Mouse (Mus musculus): ENCODE measurements around the gene Hikeshi. TPM values are rescaled to one million over a fixed set of nuclear protein-coding genes. Genes with fewer than 3 reads are reported as not detected.

Hikeshi gene
- polyA plus RNA-seq, 1 experiment from 2014 or later = 168 TPM

- Histone ChIP-seq H3K27me3 (ENCODE audit: insufficient read depth, poor library complexity, severe bottlenecking) (no peaks in the 10 kb centered on the region), H3K4me3 (no peak overlapping the region), H3K4me1 (replicated peaks) (no peaks in the 10 kb centered on the region), H3K36me3 (peaks cover 88% of the 10 kb centered on the region), H3K27ac (no peak overlapping the region), H3K9me3 (no peaks in the 10 kb centered on the region)
- DNase-seq (ENCODE audit: low spot score) = no peak
- WGBS = 50% methylated on average over 5 of the region's 5 CpGs
These were observed 16.3 kb upstream of the Hikeshi start for GRCm38 (mm10) chr7:89957300-89957699.

GRCm38 (mm10) chr7:89954261-89954660, 13.3 kb upstream of the Hikeshi start:
- H3K4me1 ChIP-seq (replicated peaks) = no peaks in the 10 kb centered on the region
- DNase-seq (ENCODE audit: low spot score) = no peak
- H3K27me3 ChIP-seq (ENCODE audit: insufficient read depth, poor library complexity, severe bottlenecking) = no peaks in the 10 kb centered on the region
- no peak overlapping the region for H3K4me3 ChIP-seq
- H3K9me3 ChIP-seq = no peaks in the 10 kb centered on the region
- WGBS = 88% methylated on average over 5 of the region's 5 CpGs
- no peak overlapping the region for H3K27ac ChIP-seq
- peaks cover 59% of the 10 kb centered on the region for H3K36me3 ChIP-seq

GRCm38 (mm10) chr7:89949403-89949802, 8.4 kb upstream of the Hikeshi start:
- H3K9me3 ChIP-seq = no peaks in the 10 kb centered on the region
- no peaks in the 10 kb centered on the region for H3K27me3 ChIP-seq (ENCODE audit: insufficient read depth, poor library complexity, severe bottlenecking)
- H3K4me1 ChIP-seq (replicated peaks) = no peaks in the 10 kb centered on the region
- H3K4me3 ChIP-seq = no peak overlapping the region
- H3K27ac ChIP-seq = no peak overlapping the region
- WGBS = 80% methylated on average over 4 of the region's 4 CpGs
- H3K36me3 ChIP-seq = peaks cover 17% of the 10 kb centered on the region
- DNase-seq (ENCODE audit: low spot score) = no peak

DNA sequence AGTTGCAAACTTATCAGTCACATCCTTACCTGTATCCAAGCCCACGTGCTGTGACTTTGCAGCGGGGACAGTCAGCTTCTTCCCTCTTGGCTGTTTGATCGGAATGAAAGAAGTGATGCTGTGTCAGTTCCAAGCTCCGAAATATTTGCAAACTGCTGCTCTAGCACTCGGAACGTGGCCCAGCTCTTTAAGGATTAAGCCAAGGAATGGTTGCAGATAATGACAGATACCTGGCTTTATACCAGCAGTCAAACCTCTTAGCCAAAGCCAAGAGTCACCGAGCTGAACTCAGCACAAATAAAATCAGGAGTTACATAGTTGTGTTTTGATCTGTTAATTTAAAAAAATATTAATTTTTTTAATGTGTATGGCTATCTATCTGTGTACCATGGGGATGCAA, 7.0 kb upstream of the Hikeshi start:
- Histone ChIP-seq H3K27me3 (ENCODE audit: insufficient read depth, poor library complexity, severe bottlenecking) (no peaks in the 10 kb centered on the region), H3K4me3 (no peak overlapping the region), H3K27ac (no peak overlapping the region), H3K9me3 (no peaks in the 10 kb centered on the region), H3K4me1 (replicated peaks) (no peaks in the 10 kb centered on the region), H3K36me3 (0 out of 2 replicates have a peak, but pooled peaks cover 4% of the 10 kb centered on the region)
- no peak for DNase-seq (ENCODE audit: low spot score)
- WGBS = 90% methylated on average over 7 of the region's 7 CpGs

GRCm38 (mm10) chr7:89939497-89940353, 1.3 kb downstream of the Hikeshi start:
- H3K27ac ChIP-seq = peak overlapping the region; percentile 91; the same call in 1 of the 2 replicates
- WGBS = 56% methylated on average over 15 of the region's 15 CpGs
- no peaks in the 10 kb centered on the region for H3K27me3 ChIP-seq (ENCODE audit: insufficient read depth, poor library complexity, severe bottlenecking)
- peaks cover 2% of the 10 kb centered on the region for H3K36me3 ChIP-seq
- DNase-seq (ENCODE audit: low spot score) = no peak
- H3K9me3 ChIP-seq = no peaks in the 10 kb centered on the region
- H3K4me3 ChIP-seq = peak overlapping the region; percentile 72
- peaks cover 15% of the 10 kb centered on the region for H3K4me1 ChIP-seq (replicated peaks)

DNA sequence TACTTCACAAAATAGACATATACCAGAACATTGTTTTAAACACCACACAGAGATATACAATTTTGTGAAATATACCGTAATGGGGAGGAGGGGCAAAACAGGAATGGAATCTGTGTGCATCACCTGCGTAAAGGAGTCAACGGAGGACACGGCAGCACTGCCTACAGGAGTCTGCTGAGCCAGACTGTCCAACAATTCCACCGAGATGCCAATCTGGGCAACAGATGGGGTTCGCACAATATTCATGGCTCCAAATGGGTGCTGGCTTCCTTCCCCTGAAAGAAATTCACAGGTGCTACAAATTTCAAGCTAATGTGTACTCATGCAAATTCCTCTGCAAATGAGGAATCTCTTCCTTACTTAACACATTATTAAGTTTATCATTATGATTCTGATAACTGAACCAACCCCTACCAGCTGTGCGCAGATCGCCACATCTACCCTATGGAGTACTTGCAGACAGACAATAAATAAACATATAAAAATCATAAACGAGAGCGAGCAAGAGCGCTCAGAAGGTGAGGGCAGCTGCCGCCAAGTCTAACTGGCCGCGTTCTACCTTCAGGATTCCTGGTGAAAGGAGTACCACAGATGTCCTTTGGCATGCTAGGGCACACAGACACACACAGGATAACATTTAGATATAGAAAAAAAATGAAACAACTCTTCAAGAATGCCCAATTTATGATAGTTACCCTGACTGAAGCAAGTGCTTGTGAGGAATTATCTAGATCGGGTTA, 17.4 kb downstream of the Hikeshi start:
- H3K9me3 ChIP-seq = no peaks in the 10 kb centered on the region
- H3K27ac ChIP-seq = no peak overlapping the region
- H3K4me1 ChIP-seq (replicated peaks) = no peaks in the 10 kb centered on the region
- no peak overlapping the region for H3K4me3 ChIP-seq
- H3K36me3 ChIP-seq = peaks cover 51% of the 10 kb centered on the region
- DNase-seq (ENCODE audit: low spot score) = no peak
- WGBS = 97% methylated on average over 15 of the region's 15 CpGs
- no peaks in the 10 kb centered on the region for H3K27me3 ChIP-seq (ENCODE audit: insufficient read depth, poor library complexity, severe bottlenecking)

GRCm38 (mm10) chr7:89917776-89918175, 23.2 kb downstream of the Hikeshi start:
- Histone ChIP-seq H3K27me3 (ENCODE audit: insufficient read depth, poor library complexity, severe bottlenecking) (no peaks in the 10 kb centered on the region), H3K4me3 (no peak overlapping the region), H3K27ac (no peak overlapping the region), H3K36me3 (peaks cover 41% of the 10 kb centered on the region), H3K4me1 (replicated peaks) (no peaks in the 10 kb centered on the region), H3K9me3 (no peaks in the 10 kb centered on the region)
- WGBS = 94% methylated on average over 4 of the region's 4 CpGs
- no peak for DNase-seq (ENCODE audit: low spot score)

- no peaks in the 10 kb centered on the region for H3K4me1 ChIP-seq (replicated peaks)
- H3K9me3 ChIP-seq = no peaks in the 10 kb centered on the region
- H3K36me3 ChIP-seq = peaks cover 39% of the 10 kb centered on the region
- no peak overlapping the region for H3K4me3 ChIP-seq
- no peak overlapping the region for H3K27ac ChIP-seq
- H3K27me3 ChIP-seq (ENCODE audit: insufficient read depth, poor library complexity, severe bottlenecking) = no peaks in the 10 kb centered on the region
- WGBS = 96% methylated on average over 5 of the region's 5 CpGs
- no peak for DNase-seq (ENCODE audit: low spot score)
These were observed 24.3 kb downstream of the Hikeshi start for GRCm38 (mm10) chr7:89916711-89917110.

GRCm38 (mm10) chr7:89913432-89914158, 27.4 kb downstream of the Hikeshi start:
- Histone ChIP-seq H3K4me1 (replicated peaks) (no peaks in the 10 kb centered on the region), H3K27ac (no peak overlapping the region), H3K27me3 (ENCODE audit: insufficient read depth, poor library complexity, severe bottlenecking) (no peaks in the 10 kb centered on the region), H3K9me3 (no peaks in the 10 kb centered on the region), H3K36me3 (peaks cover 22% of the 10 kb centered on the region), H3K4me3 (no peak overlapping the region)
- 90% methylated on average over 3 of the region's 3 CpGs for WGBS
- DNase-seq (ENCODE audit: low spot score) = no peak

DNA sequence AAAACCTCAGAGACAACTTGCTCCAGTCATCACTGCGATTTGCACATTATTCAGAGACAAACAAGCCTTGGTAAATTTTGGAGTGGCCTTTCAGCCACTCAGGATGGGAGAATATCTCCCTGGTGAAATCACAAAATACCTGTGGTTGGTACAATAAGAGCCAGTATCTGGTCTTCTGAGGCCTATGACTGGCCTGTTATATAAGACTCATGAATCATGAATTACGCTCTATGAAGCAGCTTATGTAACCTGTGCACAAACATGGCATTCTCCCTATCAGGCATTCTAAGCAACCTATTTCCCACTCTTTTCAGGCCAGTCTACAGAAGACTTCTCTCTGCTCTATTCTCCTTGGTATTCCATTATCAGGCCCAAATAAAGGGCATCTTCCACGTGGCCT, 28.6 kb downstream of the Hikeshi start:
- H3K36me3 ChIP-seq = peaks cover 14% of the 10 kb centered on the region
- H3K9me3 ChIP-seq = no peaks in the 10 kb centered on the region
- no peaks in the 10 kb centered on the region for H3K27me3 ChIP-seq (ENCODE audit: insufficient read depth, poor library complexity, severe bottlenecking)
- H3K4me1 ChIP-seq (replicated peaks) = no peaks in the 10 kb centered on the region
- no peak overlapping the region for H3K27ac ChIP-seq
- H3K4me3 ChIP-seq = no peak overlapping the region
- WGBS = 85% methylated on average over 3 of the region's 3 CpGs
- DNase-seq (ENCODE audit: low spot score) = no peak

DNA sequence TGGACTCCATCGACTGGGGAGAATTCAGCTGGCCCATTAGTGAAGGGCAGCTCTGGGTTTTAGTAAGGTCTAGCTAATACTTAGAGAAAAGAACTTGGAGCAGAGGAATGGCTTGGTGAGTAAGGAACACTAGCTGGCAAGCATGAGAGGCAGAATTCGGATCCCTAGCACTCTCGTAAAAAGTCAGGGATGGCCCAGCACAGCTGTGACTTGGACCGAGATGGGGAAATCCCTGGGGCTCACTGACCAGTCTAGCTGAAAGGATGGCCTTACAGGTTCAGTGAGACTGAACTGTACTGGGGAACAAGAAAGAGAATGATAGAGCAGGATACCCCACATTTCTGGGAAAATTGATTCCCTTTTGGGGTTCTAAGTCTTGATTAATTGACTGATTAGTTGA, 31.3 kb downstream of the Hikeshi start:
- H3K4me3 ChIP-seq = no peak overlapping the region
- H3K36me3 ChIP-seq = no peaks in the 10 kb centered on the region
- no peaks in the 10 kb centered on the region for H3K9me3 ChIP-seq
- H3K4me1 ChIP-seq (replicated peaks) = no peaks in the 10 kb centered on the region
- no peak overlapping the region for H3K27ac ChIP-seq
- WGBS = 83% methylated on average over 4 of the region's 4 CpGs
- DNase-seq (ENCODE audit: low spot score) = no peak
- H3K27me3 ChIP-seq (ENCODE audit: insufficient read depth, poor library complexity, severe bottlenecking) = no peaks in the 10 kb centered on the region

DNA sequence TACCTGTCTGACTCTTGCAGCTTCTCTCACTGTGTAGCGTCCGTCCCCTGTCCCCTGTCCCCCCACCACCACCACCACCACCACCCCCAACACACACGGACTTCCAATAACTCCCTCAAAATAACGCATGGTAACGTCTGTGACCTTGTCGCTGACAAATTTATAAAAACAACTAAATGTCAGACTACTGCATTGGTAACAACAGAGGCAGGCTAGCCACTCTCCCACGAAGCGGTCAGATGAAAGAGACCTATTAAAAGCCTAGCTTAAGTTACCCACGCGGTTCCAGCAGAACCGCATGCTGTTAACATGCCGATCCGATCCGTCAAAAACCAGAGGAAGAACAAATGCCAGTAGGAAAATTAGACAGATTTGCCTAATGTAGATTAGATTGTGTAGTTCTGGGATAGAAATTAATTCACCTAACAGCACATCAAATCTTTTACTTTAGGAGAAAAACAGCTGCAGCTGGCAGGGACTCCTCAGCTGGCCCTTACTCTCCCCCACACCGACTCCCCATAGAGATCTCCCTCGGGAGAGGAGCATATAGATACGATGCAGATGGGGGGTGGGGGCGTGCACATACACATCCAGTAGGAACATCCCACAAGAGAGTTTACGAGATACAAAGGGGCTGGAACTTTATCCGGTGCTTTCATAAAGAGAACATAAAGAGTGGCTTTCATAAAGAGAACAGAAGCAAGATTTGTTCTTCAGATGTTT, 31.9 kb downstream of the Hikeshi start:
- Histone ChIP-seq H3K9me3 (no peaks in the 10 kb centered on the region), H3K36me3 (no peaks in the 10 kb centered on the region), H3K27ac (no peak overlapping the region), H3K4me3 (no peak overlapping the region), H3K4me1 (replicated peaks) (peaks cover under 1% of the 10 kb centered on the region; the same call in 1 of the 2 replicates), H3K27me3 (ENCODE audit: insufficient read depth, poor library complexity, severe bottlenecking) (no peaks in the 10 kb centered on the region)
- DNase-seq (ENCODE audit: low spot score) = no peak
- WGBS = 80% methylated on average over 20 of the region's 20 CpGs
